ENCODE assay signal across 16 mouse cellular contexts in the genomic region with DNA sequence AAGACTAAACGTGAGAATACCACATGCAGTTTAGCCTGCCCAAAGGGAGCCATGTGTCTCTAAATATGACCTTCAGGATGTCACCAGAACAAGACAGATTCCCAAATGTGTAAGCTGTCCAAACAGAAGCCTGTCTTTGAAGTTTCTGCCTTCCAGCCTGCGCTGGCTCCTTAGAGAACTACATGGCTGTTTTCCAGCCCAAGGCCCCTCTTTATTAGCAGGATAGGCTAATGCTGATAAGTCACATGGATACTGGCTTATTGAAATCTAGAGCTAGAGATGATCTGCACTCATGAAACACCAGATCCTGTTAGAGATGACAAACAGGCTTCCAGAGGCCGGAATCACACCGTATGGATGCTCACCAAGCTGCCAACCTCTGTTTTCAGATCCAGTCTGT. TPM values are rescaled to one million over a fixed set of nuclear protein-coding genes. Genes with fewer than 3 reads are reported as not detected.
DNase-seq lines count a peak whose midpoint lies in the region; ATAC-seq and TF ChIP-seq lines count a peak whose summit lies in the region.
"Had no signal": no experiment of that assay in that cellular context is flagged by ENCODE, and none has a peak within 500 bp of the region (broad histone marks: within the 10 kb centered on the region; RNA-seq: fewer than 3 reads in every experiment).

No protein-coding gene starts in this region.

- H3K4me3 ChIP-seq in embryonic facial prominence, embryonic 13.5 days, result no peak overlapping the region
- no peak overlapping the region for H3K4me3 ChIP-seq in embryonic facial prominence, embryonic 10.5 days
- no peak overlapping the region for H3K4me3 ChIP-seq in heart, postnatal 0 days (ENCODE audit: low read depth, low read length)
- H3K4me3 ChIP-seq in brown adipose tissue, adult 24 weeks (ENCODE audit: insufficient read depth, low read depth, low read length), result no peak overlapping the region
- peak overlapping the region; percentile 77; the same call in 1 of the 2 replicates for H3K4me3 ChIP-seq in liver, embryonic 15.5 days (replicated peaks)
- H3K4me3 ChIP-seq: hindbrain, embryonic 13.5 days; midbrain, embryonic 10.5 days had no signal

- WGBS in embryonic facial prominence, embryonic 13.5 days, result 80% methylated on average over 4 of the region's 4 CpGs
- 84% methylated on average over 4 of the region's 4 CpGs for WGBS in embryonic facial prominence, embryonic 10.5 days
- 70% methylated on average over 4 of the region's 4 CpGs for WGBS in heart, postnatal 0 days
- WGBS in liver, embryonic 15.5 days (ENCODE audit: insufficient replicate concordance), result 80% methylated on average over 4 of the region's 4 CpGs

- no peaks in the 10 kb centered on the region for H3K27me3 ChIP-seq in embryonic facial prominence, embryonic 13.5 days
- H3K27me3 ChIP-seq in embryonic facial prominence, embryonic 10.5 days (replicated peaks; ENCODE audit: low read depth, poor library complexity, severe bottlenecking), result peaks cover 37% of the 10 kb centered on the region
- no peaks in the 10 kb centered on the region for H3K27me3 ChIP-seq in heart, postnatal 0 days (ENCODE audit: control insufficient read depth, insufficient read depth, low read length)
- no peaks in the 10 kb centered on the region for H3K27me3 ChIP-seq in liver, embryonic 15.5 days
- H3K27me3 ChIP-seq: hindbrain, embryonic 13.5 days had no signal

- H3K9me3 ChIP-seq in embryonic facial prominence, embryonic 13.5 days, result no peaks in the 10 kb centered on the region
- no peaks in the 10 kb centered on the region for H3K9me3 ChIP-seq in embryonic facial prominence, embryonic 10.5 days
- no peaks in the 10 kb centered on the region for H3K9me3 ChIP-seq in heart, postnatal 0 days (replicated peaks; ENCODE audit: control insufficient read depth, low read length)
- no peaks in the 10 kb centered on the region for H3K9me3 ChIP-seq in liver, embryonic 15.5 days (replicated peaks)
- H3K9me3 ChIP-seq: hindbrain, embryonic 13.5 days; midbrain, embryonic 10.5 days had no signal

- no peaks in the 10 kb centered on the region; the same call in 1 of the 2 replicates for H3K36me3 ChIP-seq in embryonic facial prominence, embryonic 13.5 days
- no peaks in the 10 kb centered on the region for H3K36me3 ChIP-seq in embryonic facial prominence, embryonic 10.5 days (replicated peaks)
- H3K36me3 ChIP-seq in heart, postnatal 0 days (replicated peaks; ENCODE audit: control insufficient read depth, insufficient read depth, low read length), result peaks cover 22% of the 10 kb centered on the region
- peaks cover 78% of the 10 kb centered on the region for H3K36me3 ChIP-seq in liver, embryonic 15.5 days (replicated peaks)
- H3K36me3 ChIP-seq: midbrain, embryonic 10.5 days had no signal

- ATAC-seq in embryonic facial prominence, embryonic 13.5 days (ENCODE audit: insufficient number of reproducible peaks, insufficient read depth, low FRiP score, low TSS enrichment, low read depth), result no peak
- ATAC-seq in heart, postnatal 0 days (ENCODE audit: insufficient read depth, low read depth), result no peak
- no peak for ATAC-seq in liver, embryonic 15.5 days (ENCODE audit: insufficient read depth)

- H3K27ac ChIP-seq in embryonic facial prominence, embryonic 13.5 days, result peak overlapping the region; percentile 14; the same call in 1 of the 2 replicates
- H3K27ac ChIP-seq in embryonic facial prominence, embryonic 10.5 days (replicated peaks), result no peak overlapping the region
- peak overlapping the region; percentile 67; the same call in 1 of the 2 replicates for H3K27ac ChIP-seq in heart, postnatal 0 days (ENCODE audit: low read depth)
- H3K27ac ChIP-seq in brown adipose tissue, adult 24 weeks (replicated peaks; ENCODE audit: low read depth, low read length), result peak overlapping the region; percentile 59
- H3K27ac ChIP-seq in liver, embryonic 15.5 days (replicated peaks), result peak overlapping the region; percentile 93
- H3K27ac ChIP-seq: hindbrain, embryonic 13.5 days; midbrain, embryonic 10.5 days had no signal

- H3K9ac ChIP-seq in embryonic facial prominence, embryonic 13.5 days, result no peak overlapping the region
- H3K9ac ChIP-seq in heart, postnatal 0 days (replicated peaks; ENCODE audit: low read depth, low read length), result no peak overlapping the region
- peak overlapping the region; percentile 40; the same call in 1 of the 2 replicates for H3K9ac ChIP-seq in liver, embryonic 15.5 days
- H3K9ac ChIP-seq: hindbrain, embryonic 13.5 days had no signal

- no peak overlapping the region for H3K4me2 ChIP-seq in embryonic facial prominence, embryonic 13.5 days
- H3K4me2 ChIP-seq in heart, postnatal 0 days (ENCODE audit: low read depth, low read length), result no peak overlapping the region
- peak overlapping the region; percentile 100 for H3K4me2 ChIP-seq in liver, embryonic 15.5 days
- H3K4me2 ChIP-seq: hindbrain, embryonic 13.5 days had no signal

- peaks cover 52% of the 10 kb centered on the region for H3K4me1 ChIP-seq in embryonic facial prominence, embryonic 13.5 days
- H3K4me1 ChIP-seq in embryonic facial prominence, embryonic 10.5 days, result peaks cover 32% of the 10 kb centered on the region
- H3K4me1 ChIP-seq in heart, postnatal 0 days (ENCODE audit: control insufficient read depth, insufficient read depth), result peaks cover 72% of the 10 kb centered on the region
- peaks cover 32% of the 10 kb centered on the region for H3K4me1 ChIP-seq in brown adipose tissue, adult 24 weeks (ENCODE audit: control insufficient read depth, insufficient read depth, insufficient read length, low read length)
- peaks cover 88% of the 10 kb centered on the region for H3K4me1 ChIP-seq in liver, embryonic 15.5 days (replicated peaks)

- no peak for TF ChIP-seq CTCF in heart, postnatal 0 days (IDR thresholded peaks at IDR 0.05; ENCODE audit: low read depth)

- intact Hi-C loops in heart, postnatal 14 days (cut with DNase I), result no loop called here
- intact Hi-C loops in left cerebral cortex, postnatal 10 days (cut with DNase I), result no loop called here

- no peak for TF ChIP-seq EP300 in heart, postnatal 0 days (IDR thresholded peaks at IDR 0.05; ENCODE audit: low read depth)

- no peak for DNase-seq in embryonic facial prominence, embryonic 10.5 days (ENCODE audit: low spot score)
- no peak for DNase-seq in heart, postnatal 0 days (ENCODE audit: low spot score)
- DNase-seq in heart, postnatal 14 days, result no peak
- no peak for DNase-seq in cerebellum, postnatal 14 days
- no peak for DNase-seq in left cerebral cortex, postnatal 10 days (ENCODE audit: extremely low spot score in 1 of 2, low spot score in 2 of 2)
- DNase-seq: cerebellum, adult 11 months; cerebellum, postnatal 25 days; gastrocnemius, postnatal 10 days; lung, postnatal 10 days; right cerebral cortex, postnatal 25 days; thymus, postnatal 14 days had no signal

RNA-seq across cellular contexts. Expression of a gene that starts 5.5 kb away (rescaled TPM):
- polyA plus RNA-seq in embryonic facial prominence, embryonic 13.5 days (2015; fragmentation: Nextera tagmentation; extraction: Ambion mirVana), result 61.4 and 67.9 TPM in 2 replicates
- polyA plus RNA-seq in embryonic facial prominence, embryonic 10.5 days (2016; fragmentation: Nextera tagmentation; extraction: Ambion mirVana), result 17.0 and 18.8 TPM in 2 replicates
- total RNA-seq in heart, postnatal 0 days (2014; rRNA removed; ENCODE audit: low replicate concordance), result 32.9 and 37.5 TPM in 2 replicates
- 74.4 and 87.0 TPM in 2 replicates for polyA plus RNA-seq in heart, postnatal 0 days (2015; fragmentation: Nextera tagmentation; extraction: Ambion mirVana)
- 10 to 100 TPM; 28.3 to 36.2 TPM for total RNA-seq in heart, postnatal 14 days (2021)
- 4.9 and 5.5 TPM in 2 replicates for polyA plus RNA-seq in brown adipose tissue, adult 24 weeks (2012; ENCODE audit: insufficient read depth, insufficient read length, missing spikeins)
- 60.0 and 62.2 TPM in 2 replicates for polyA plus RNA-seq in liver, embryonic 15.5 days (2015; fragmentation: Nextera tagmentation; extraction: Ambion mirVana)
- 10 to 100 TPM; 29.7 to 33.6 TPM for total RNA-seq in left cerebral cortex, postnatal 10 days (2021)
